Comparison of ENCODE assay signal across 23 mouse cellular contexts in genomic region chr8:115534030-115534429, GRCm38 (mm10).
DNase-seq lines count a peak whose midpoint lies in the region; ATAC-seq and TF ChIP-seq lines count a peak whose summit lies in the region.
"Had no signal": no experiment of that assay in that cellular context is flagged by ENCODE, and none has a peak within 500 bp of the region (broad histone marks: within the 10 kb centered on the region; RNA-seq: fewer than 3 reads in every experiment).

No protein-coding gene starts in this region.

- ATAC-seq in lung, embryonic 14.5 days (ENCODE audit: insufficient read depth): peak; percentile 71; the same call in 1 of the 2 replicates
- no peak for ATAC-seq in neural tube, embryonic 11.5 days (ENCODE audit: insufficient read depth, low FRiP score, low TSS enrichment)
- no peak for ATAC-seq in embryonic facial prominence, embryonic 11.5 days (replicated peaks; ENCODE audit: insufficient number of reproducible peaks, low FRiP score, low TSS enrichment, low read depth)
- ATAC-seq: CD4-positive, CD25-positive, alpha-beta regulatory T cell, adult 4 months; forebrain, embryonic 14.5 days; hindbrain, embryonic 16.5 days had no signal

- H3K4me2 ChIP-seq in lung, embryonic 14.5 days: no peak overlapping the region
- no peak overlapping the region for H3K4me2 ChIP-seq in neural tube, embryonic 11.5 days (ENCODE audit: low read depth)
- H3K4me2 ChIP-seq in embryonic facial prominence, embryonic 11.5 days (ENCODE audit: low read depth, low read length): no peak overlapping the region
- H3K4me2 ChIP-seq: embryonic facial prominence, embryonic 15.5 days; heart, embryonic 13.5 days had no signal

- 32% methylated on average over 2 of the region's 2 CpGs for WGBS in lung, embryonic 14.5 days
- 57% methylated on average over 2 of the region's 2 CpGs for WGBS in lung, adult 2 months
- WGBS in neural tube, embryonic 11.5 days: 64% methylated on average over 2 of the region's 2 CpGs
- 24% methylated on average over 2 of the region's 2 CpGs for WGBS in embryonic facial prominence, embryonic 11.5 days

- peak; percentile 18 for DNase-seq in adrenal gland, postnatal 14 days
- DNase-seq in adrenal gland, postnatal 10 days: no peak
- DNase-seq in lung, embryonic 14.5 days: peak; percentile 41
- DNase-seq in lung, adult 2 months: no peak
- DNase-seq in neural tube, embryonic 11.5 days (ENCODE audit: low spot score): peak; percentile 32
- DNase-seq in neural tube, embryonic 10.5 days (ENCODE audit: extremely low spot score, low spot score): no peak
- DNase-seq in embryonic facial prominence, embryonic 11.5 days (ENCODE audit: low spot score): peak; percentile 8
- DNase-seq in thymus, postnatal 14 days: no peak
- DNase-seq: adrenal gland, adult 8-10 months; B cell, adult 2 months; cerebellum, adult 11-12 months; cerebellum, adult 9-10 months; cerebellum, postnatal 25 days; gastrocnemius, postnatal 36 days; heart, postnatal 36 days had no signal

- no peaks in the 10 kb centered on the region for H3K27me3 ChIP-seq in lung, embryonic 14.5 days (ENCODE audit: insufficient read depth, low read length)
- H3K27me3 ChIP-seq in neural tube, embryonic 11.5 days (ENCODE audit: control insufficient read depth, insufficient read depth, low read length): no peaks in the 10 kb centered on the region
- H3K27me3 ChIP-seq in embryonic facial prominence, embryonic 11.5 days (ENCODE audit: control insufficient read depth, insufficient read depth, low read length): no peaks in the 10 kb centered on the region
- H3K27me3 ChIP-seq: embryonic facial prominence, embryonic 15.5 days had no signal

- TF ChIP-seq CTCF in lung, embryonic 14.5 days (IDR thresholded peaks at IDR 0.05; ENCODE audit: low read depth): no peak
- TF ChIP-seq CTCF in lung, adult 2 months (IDR thresholded peaks at IDR 0.05; ENCODE audit: insufficient read depth, low read length): no peak

- H3K27ac ChIP-seq in lung, embryonic 14.5 days (ENCODE audit: low read depth): no peak overlapping the region
- H3K27ac ChIP-seq in neural tube, embryonic 11.5 days (ENCODE audit: low read depth, low read length): no peak overlapping the region
- H3K27ac ChIP-seq in embryonic facial prominence, embryonic 11.5 days (replicated peaks; ENCODE audit: low read depth, low read length): no peak overlapping the region
- H3K27ac ChIP-seq: embryonic facial prominence, embryonic 15.5 days; forebrain, embryonic 10.5 days; heart, embryonic 13.5 days had no signal

- H3K9me3 ChIP-seq in lung, embryonic 14.5 days (ENCODE audit: low read depth, low read length): no peaks in the 10 kb centered on the region
- H3K9me3 ChIP-seq in neural tube, embryonic 11.5 days (ENCODE audit: control insufficient read depth, low read length): no peaks in the 10 kb centered on the region
- no peaks in the 10 kb centered on the region for H3K9me3 ChIP-seq in embryonic facial prominence, embryonic 11.5 days (replicated peaks; ENCODE audit: control insufficient read depth, low read length)
- H3K9me3 ChIP-seq: embryonic facial prominence, embryonic 15.5 days; forebrain, embryonic 10.5 days; heart, embryonic 13.5 days had no signal

- no peaks in the 10 kb centered on the region for H3K36me3 ChIP-seq in lung, embryonic 14.5 days (ENCODE audit: insufficient read depth)
- H3K36me3 ChIP-seq in neural tube, embryonic 11.5 days (ENCODE audit: control insufficient read depth, insufficient read depth, low read length): no peaks in the 10 kb centered on the region
- no peaks in the 10 kb centered on the region for H3K36me3 ChIP-seq in embryonic facial prominence, embryonic 11.5 days (replicated peaks; ENCODE audit: control insufficient read depth, insufficient read depth, low read depth, low read length)
- H3K36me3 ChIP-seq: embryonic facial prominence, embryonic 15.5 days; forebrain, embryonic 10.5 days; G1E; heart, embryonic 13.5 days had no signal

- H3K9ac ChIP-seq in lung, embryonic 14.5 days: no peak overlapping the region
- H3K9ac ChIP-seq in neural tube, embryonic 11.5 days (ENCODE audit: low read length): no peak overlapping the region
- H3K9ac ChIP-seq in embryonic facial prominence, embryonic 11.5 days (replicated peaks; ENCODE audit: low read length): no peak overlapping the region
- H3K9ac ChIP-seq: embryonic facial prominence, embryonic 15.5 days; heart, embryonic 13.5 days had no signal

- H3K4me3 ChIP-seq in lung, embryonic 14.5 days (ENCODE audit: low read depth, low read length): no peak overlapping the region
- H3K4me3 ChIP-seq in lung, adult 2 months (replicated peaks; ENCODE audit: extremely low read depth, low read depth, low read length): no peak overlapping the region
- H3K4me3 ChIP-seq in neural tube, embryonic 11.5 days (ENCODE audit: low read depth, low read length): no peak overlapping the region
- no peak overlapping the region for H3K4me3 ChIP-seq in embryonic facial prominence, embryonic 11.5 days (ENCODE audit: low read depth, low read length)
- H3K4me3 ChIP-seq: embryonic facial prominence, embryonic 15.5 days; erythroblast, embryonic 14.5 days; forebrain, embryonic 10.5 days; heart, embryonic 13.5 days had no signal

- no peaks in the 10 kb centered on the region for H3K4me1 ChIP-seq in lung, embryonic 14.5 days (ENCODE audit: insufficient read depth)
- 0 out of 2 replicates have a peak, but pooled peaks cover 2% of the 10 kb centered on the region for H3K4me1 ChIP-seq in lung, adult 2 months (ENCODE audit: control insufficient read depth, insufficient read depth, low read length)
- no peaks in the 10 kb centered on the region for H3K4me1 ChIP-seq in neural tube, embryonic 11.5 days (ENCODE audit: control insufficient read depth, insufficient read depth, low read length)
- H3K4me1 ChIP-seq in embryonic facial prominence, embryonic 11.5 days (ENCODE audit: control insufficient read depth, insufficient read depth, low read length): no peaks in the 10 kb centered on the region

- TF ChIP-seq POLR2A in lung, adult 2 months (IDR thresholded peaks at IDR 0.05; ENCODE audit: borderline replicate concordance, extremely low read depth, low read depth, low read length): no peak

Comparison
In these comparisons a context has a peak if more than half of its experiments do, and no peak if none do; other contexts are left out.
1. DNase-seq: peak in adrenal gland, postnatal 14 days (single experiment), lung, embryonic 14.5 days (single experiment), neural tube, embryonic 11.5 days (single experiment) and embryonic facial prominence, embryonic 11.5 days (single experiment); none in adrenal gland, postnatal 10 days (single experiment), lung, adult 2 months (single experiment), neural tube, embryonic 10.5 days (single experiment) and thymus, postnatal 14 days (single experiment).